Mouse (Mus musculus) midbrain, embryonic 15.5 days (tissue): ENCODE results near the gene Zap70. TPM values are rescaled to one million over a fixed set of nuclear protein-coding genes. Genes with fewer than 3 reads are reported as not detected.

Experiments
- ATAC-seq: fragments of 200-750 bp; cut with Nextera tagmentation; replicated peaks from 2 replicates; pipeline ENCODE4 v1.8.0; 2017; ENCODE audit warnings: moderate TSS enrichment
- H3K27ac ChIP-seq: fragments of 300-500 bp; sonication (generic); 2 replicates; pipeline ENCODE4 v1.5.1; 2015; ENCODE audit warnings: mild to moderate bottlenecking, inconsistent platforms
- H3K27me3 ChIP-seq: fragments of 300-500 bp; sonication (generic); replicated peaks from 2 replicates; pipeline ENCODE4 v1.6.1; 2015; ENCODE audit warnings: inconsistent platforms
- H3K36me3 ChIP-seq: fragments of 300-500 bp; sonication (generic); replicated peaks from 2 replicates; pipeline ENCODE4 v1.6.1; 2015; ENCODE audit warnings: inconsistent platforms
- H3K4me1 ChIP-seq: fragments of 300-500 bp; sonication (generic); 2 replicates; pipeline ENCODE4 v1.6.1; 2015; ENCODE audit warnings: inconsistent platforms
- H3K4me2 ChIP-seq: fragments of 300-500 bp; sonication (generic); 2 replicates; pipeline ENCODE4 v1.6.1; 2015; ENCODE audit warnings: inconsistent platforms, mild to moderate bottlenecking, moderate library complexity
- H3K4me3 ChIP-seq: fragments of 300-500 bp; sonication (generic); 2 replicates; pipeline ENCODE4 v1.5.1; 2015; ENCODE audit warnings: mild to moderate bottlenecking, inconsistent platforms
- H3K9ac ChIP-seq: fragments of 300-500 bp; sonication (generic); 2 replicates; pipeline ENCODE4 v1.6.1; 2015; ENCODE audit warnings: mild to moderate bottlenecking, inconsistent platforms
- H3K9me3 ChIP-seq: fragments of 300-500 bp; sonication (generic); 2 replicates; pipeline ENCODE4 v1.6.1; 2016; ENCODE audit warnings: inconsistent platforms
- WGBS: fragments of 180-500 bp; shearing (Covaris S2); methylation state at CpG from one replicate; pipeline ENCODE4 v1.1.7; 2015; ENCODE audit warnings: mixed read lengths; 5-methylcytosine and 5-hydroxymethylcytosine counted together
- polyA plus RNA-seq: library from polyadenylated mRNA; unstranded; fragments of >200 nt; fragmentation: Nextera tagmentation; extraction: Ambion mirVana; gene quantifications from 2 replicates; pipeline ENCODE4 v1.2.1, GENCODE M21; 2015

Zap70 gene
- polyA plus RNA-seq, 1 experiment from 2014 or later = 1.8 TPM

DNA sequence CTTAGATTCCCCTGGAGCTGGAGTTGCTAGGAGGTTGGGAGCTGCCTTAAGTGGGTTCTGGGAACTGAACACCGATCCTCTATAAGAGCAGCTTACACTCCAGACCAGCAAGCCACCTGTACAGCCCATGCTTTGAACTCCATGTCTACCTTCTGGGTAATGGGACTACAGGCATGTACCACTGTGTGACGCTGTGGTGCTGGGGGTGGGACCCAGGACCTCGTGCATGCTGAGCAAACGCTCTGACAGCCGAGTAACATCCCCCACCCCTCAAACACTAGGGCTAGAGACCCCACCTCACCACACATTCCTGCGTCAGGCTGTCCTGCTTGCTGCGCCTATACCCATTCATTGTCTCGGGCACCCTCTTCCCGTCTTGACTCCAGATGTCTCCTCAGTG is 3.0 kb upstream of the Zap70 start:
- no peak for ATAC-seq
- H3K4me3 ChIP-seq = no peak overlapping the region

DNA sequence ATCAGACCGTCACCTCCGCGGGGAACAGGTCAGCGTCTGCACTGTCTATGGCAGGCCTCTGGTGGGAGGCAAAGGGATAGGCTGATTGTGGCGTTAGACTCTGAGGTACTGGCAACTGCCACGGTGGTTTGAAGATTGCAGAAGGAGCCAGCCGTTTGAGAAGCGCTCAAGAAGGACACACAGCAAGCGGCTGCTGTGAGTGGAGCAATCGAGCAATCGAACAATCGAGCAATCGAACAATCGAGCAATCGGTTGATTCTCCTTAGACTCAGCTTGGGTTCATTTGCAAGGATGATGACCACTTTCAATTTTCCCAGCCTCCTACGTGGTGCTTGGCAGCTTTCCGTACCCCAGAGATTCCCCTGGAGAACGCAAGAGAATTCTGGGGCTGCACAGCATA is 2.5 kb upstream of the Zap70 start:
- Histone ChIP-seq H3K27me3 (no peaks in the 10 kb centered on the region), H3K9ac (no peak overlapping the region), H3K4me1 (no peaks in the 10 kb centered on the region), H3K4me3 (no peak overlapping the region), H3K27ac (no peak overlapping the region), H3K36me3 (no peaks in the 10 kb centered on the region), H3K4me2 (no peak overlapping the region), H3K9me3 (no peaks in the 10 kb centered on the region)
- 86% methylated on average over 18 of the region's 18 CpGs for WGBS
- no peak for ATAC-seq

More for the DNA sequence above, 3.0 kb upstream of the Zap70 start:
- no peaks in the 10 kb centered on the region for H3K9me3 ChIP-seq
- H3K4me1 ChIP-seq = no peaks in the 10 kb centered on the region
- H3K27me3 ChIP-seq = no peaks in the 10 kb centered on the region
- no peak overlapping the region for H3K9ac ChIP-seq
- no peak overlapping the region for H3K27ac ChIP-seq
- 90% methylated on average over 9 of the region's 9 CpGs for WGBS
- H3K4me2 ChIP-seq = no peak overlapping the region
- H3K36me3 ChIP-seq = no peaks in the 10 kb centered on the region

GRCm38 (mm10) chr1:36760401-36760800 is 1.2 kb upstream of the Zap70 start:
- no peak overlapping the region for H3K4me2 ChIP-seq
- H3K4me3 ChIP-seq = no peak overlapping the region
- H3K9ac ChIP-seq = no peak overlapping the region
- no peaks in the 10 kb centered on the region for H3K4me1 ChIP-seq
- H3K27me3 ChIP-seq = no peaks in the 10 kb centered on the region
- H3K27ac ChIP-seq = no peak overlapping the region
- H3K9me3 ChIP-seq = no peaks in the 10 kb centered on the region
- no peak for ATAC-seq
- WGBS = 87% methylated on average over 9 of the region's 9 CpGs
- no peaks in the 10 kb centered on the region for H3K36me3 ChIP-seq

GRCm38 (mm10) chr1:36761061-36761460 is 537 bp upstream of the Zap70 start:
- H3K27me3 ChIP-seq = no peaks in the 10 kb centered on the region
- H3K4me3 ChIP-seq = no peak overlapping the region
- 88% methylated on average over 8 of the region's 8 CpGs for WGBS
- H3K4me2 ChIP-seq = no peak overlapping the region
- no peaks in the 10 kb centered on the region for H3K9me3 ChIP-seq
- H3K27ac ChIP-seq = no peak overlapping the region
- ATAC-seq = no peak
- no peaks in the 10 kb centered on the region for H3K4me1 ChIP-seq
- H3K9ac ChIP-seq = no peak overlapping the region
- H3K36me3 ChIP-seq = no peaks in the 10 kb centered on the region

GRCm38 (mm10) chr1:36766431-36767205 is 5.0 kb downstream of the Zap70 start:
- 67% methylated on average over 4 of the region's 4 CpGs for WGBS
- Histone ChIP-seq H3K4me3 (no peak overlapping the region), H3K4me1 (no peaks in the 10 kb centered on the region), H3K4me2 (no peak overlapping the region), H3K9me3 (no peaks in the 10 kb centered on the region), H3K36me3 (no peaks in the 10 kb centered on the region), H3K9ac (no peak overlapping the region), H3K27ac (no peak overlapping the region), H3K27me3 (0 out of 2 replicates have a peak, but pooled peaks cover 5% of the 10 kb centered on the region)
- ATAC-seq = no peak

DNA sequence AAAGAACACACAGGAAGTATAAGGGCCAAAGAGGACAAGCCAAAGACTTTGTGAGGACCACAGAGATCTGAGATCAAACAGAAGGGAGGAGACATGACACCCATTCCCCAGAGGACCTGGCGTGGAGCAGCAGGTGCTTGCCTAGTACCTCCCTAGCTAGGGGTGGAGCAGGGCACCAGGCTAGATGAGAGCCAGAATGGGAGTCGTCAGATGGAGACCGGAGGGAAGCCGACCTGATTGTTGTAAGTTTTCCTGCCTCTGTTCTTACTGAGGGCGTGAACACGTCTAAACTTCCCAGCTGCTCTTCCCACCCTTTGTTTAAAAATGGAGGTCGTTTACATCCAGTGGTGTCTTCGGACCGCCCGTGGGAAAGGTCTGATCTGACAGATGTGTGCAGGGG is 5.7 kb downstream of the Zap70 start:
- Histone ChIP-seq H3K27me3 (0 out of 2 replicates have a peak, but pooled peaks cover 5% of the 10 kb centered on the region), H3K4me3 (no peak overlapping the region), H3K9ac (no peak overlapping the region), H3K4me1 (no peaks in the 10 kb centered on the region), H3K27ac (no peak overlapping the region), H3K9me3 (no peaks in the 10 kb centered on the region), H3K4me2 (no peak overlapping the region), H3K36me3 (no peaks in the 10 kb centered on the region)
- 61% methylated on average over 10 of the region's 10 CpGs for WGBS
- no peak for ATAC-seq

GRCm38 (mm10) chr1:36768786-36769185 is 7.2 kb downstream of the Zap70 start:
- Histone ChIP-seq H3K36me3 (no peaks in the 10 kb centered on the region), H3K4me1 (no peaks in the 10 kb centered on the region), H3K27me3 (0 out of 2 replicates have a peak, but pooled peaks cover 5% of the 10 kb centered on the region), H3K4me3 (no peak overlapping the region), H3K9me3 (no peaks in the 10 kb centered on the region), H3K9ac (no peak overlapping the region), H3K4me2 (no peak overlapping the region), H3K27ac (no peak overlapping the region)
- WGBS = 80% methylated on average over 5 of the region's 5 CpGs
- ATAC-seq = no peak

- no peak overlapping the region for H3K4me2 ChIP-seq
- ATAC-seq = no peak
- WGBS = 91% methylated on average over 1 of the region's 1 CpGs
- no peaks in the 10 kb centered on the region for H3K9me3 ChIP-seq
- H3K4me1 ChIP-seq = no peaks in the 10 kb centered on the region
- H3K27me3 ChIP-seq = 0 out of 2 replicates have a peak, but pooled peaks cover 5% of the 10 kb centered on the region
- no peaks in the 10 kb centered on the region for H3K36me3 ChIP-seq
- H3K9ac ChIP-seq = no peak overlapping the region
- H3K4me3 ChIP-seq = no peak overlapping the region
- no peak overlapping the region for H3K27ac ChIP-seq
These were observed 8.4 kb downstream of the Zap70 start for GRCm38 (mm10) chr1:36769951-36770350.

DNA sequence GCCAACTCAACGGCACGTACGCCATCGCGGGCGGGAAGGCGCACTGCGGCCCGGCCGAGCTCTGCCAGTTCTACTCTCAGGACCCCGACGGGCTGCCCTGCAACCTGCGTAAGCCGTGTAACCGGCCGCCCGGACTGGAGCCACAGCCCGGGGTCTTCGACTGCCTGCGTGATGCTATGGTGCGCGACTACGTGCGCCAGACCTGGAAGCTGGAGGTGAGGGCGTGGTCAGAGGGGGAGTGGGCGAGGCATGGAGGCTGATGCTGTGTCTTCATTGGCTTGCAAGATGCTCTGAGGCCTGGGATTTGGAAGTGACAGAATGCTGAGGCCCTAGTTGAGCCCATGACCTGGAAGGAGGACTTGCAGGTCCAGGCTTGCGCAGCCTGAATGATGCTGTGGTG is 9.4 kb downstream of the Zap70 start:
- H3K4me2 ChIP-seq = peak overlapping the region; percentile 39
- ATAC-seq = no peak
- no peak overlapping the region for H3K27ac ChIP-seq

DNA sequence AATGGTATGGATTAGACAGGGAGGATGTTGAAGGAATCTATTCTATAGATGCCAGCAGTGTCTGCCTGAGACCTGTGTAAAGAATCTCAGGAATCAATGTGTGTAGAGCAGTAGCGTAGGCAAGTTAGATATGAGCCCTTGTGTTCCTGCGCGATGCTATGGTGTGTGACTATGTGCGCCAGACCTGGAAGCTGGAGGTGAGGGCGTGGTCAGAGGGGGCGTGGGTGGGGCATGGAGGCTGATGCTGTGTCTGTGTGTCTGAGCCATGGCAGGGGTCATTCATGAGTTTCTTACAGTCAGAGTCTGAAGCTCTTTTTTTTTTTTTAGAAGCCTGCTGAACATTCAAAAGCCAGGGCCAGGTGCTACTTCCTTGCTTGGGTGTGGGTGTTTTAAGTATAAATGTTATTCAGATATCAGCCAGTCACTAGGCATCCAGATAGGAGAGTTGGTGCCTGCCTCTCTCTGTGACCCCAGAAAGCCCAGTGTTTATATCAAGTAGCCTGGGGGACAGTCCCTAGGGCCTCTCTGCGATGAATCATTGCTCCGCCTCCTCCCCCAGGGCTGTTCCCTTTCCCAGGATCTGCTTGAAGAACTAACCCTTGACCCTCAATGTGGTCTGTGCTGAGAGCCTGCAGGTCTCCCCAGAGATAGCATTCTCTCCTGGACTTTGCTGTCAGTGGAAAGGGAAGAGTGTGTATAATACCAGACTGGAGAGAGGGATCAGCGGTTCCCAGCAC is 10.8 kb downstream of the Zap70 start:
- H3K27ac ChIP-seq = no peak overlapping the region
- H3K9ac ChIP-seq = no peak overlapping the region
- H3K4me1 ChIP-seq = no peaks in the 10 kb centered on the region
- H3K36me3 ChIP-seq = no peaks in the 10 kb centered on the region
- 91% methylated on average over 9 of the region's 9 CpGs for WGBS
- ATAC-seq = no peak
- no peaks in the 10 kb centered on the region for H3K9me3 ChIP-seq
- H3K27me3 ChIP-seq = 0 out of 2 replicates have a peak, but pooled peaks cover 5% of the 10 kb centered on the region
- H3K4me2 ChIP-seq = no peak overlapping the region
- H3K4me3 ChIP-seq = no peak overlapping the region

More for the DNA sequence above, 9.4 kb downstream of the Zap70 start:
- H3K4me3 ChIP-seq = peak overlapping the region; percentile 16
- H3K9me3 ChIP-seq = no peaks in the 10 kb centered on the region
- WGBS = 16% methylated on average over 27 of the region's 27 CpGs
- no peaks in the 10 kb centered on the region for H3K4me1 ChIP-seq
- no peak overlapping the region for H3K9ac ChIP-seq
- no peaks in the 10 kb centered on the region for H3K36me3 ChIP-seq
- H3K27me3 ChIP-seq = 0 out of 2 replicates have a peak, but pooled peaks cover 5% of the 10 kb centered on the region

- Histone ChIP-seq H3K4me2 (no peak overlapping the region), H3K36me3 (no peaks in the 10 kb centered on the region), H3K4me1 (peaks cover 10% of the 10 kb centered on the region), H3K4me3 (no peak overlapping the region), H3K27ac (no peak overlapping the region), H3K9ac (no peak overlapping the region), H3K27me3 (no peaks in the 10 kb centered on the region), H3K9me3 (no peaks in the 10 kb centered on the region)
- WGBS = 94% methylated on average over 13 of the region's 13 CpGs
- ATAC-seq = no peak
These were observed 19.2 kb downstream of the Zap70 start for GRCm38 (mm10) chr1:36780793-36781192.

GRCm38 (mm10) chr1:36782476-36782875 is 20.9 kb downstream of the Zap70 start:
- no peak overlapping the region for H3K4me3 ChIP-seq
- H3K4me2 ChIP-seq = no peak overlapping the region
- H3K36me3 ChIP-seq = no peaks in the 10 kb centered on the region
- H3K27me3 ChIP-seq = no peaks in the 10 kb centered on the region
- no peak overlapping the region for H3K27ac ChIP-seq
- peaks cover 13% of the 10 kb centered on the region for H3K4me1 ChIP-seq
- no peak for ATAC-seq
- H3K9ac ChIP-seq = no peak overlapping the region
- H3K9me3 ChIP-seq = no peaks in the 10 kb centered on the region
- WGBS = 83% methylated on average over 11 of the region's 11 CpGs
